Mouse (Mus musculus): ENCODE measurements at regions not wholly inside any gene's neighbourhood (a gene's known extent, or its start where the extent isn't known, plus 50 kb on each side); places are given as distances from the start of the nearest gene placed in this dataset.

DNA sequence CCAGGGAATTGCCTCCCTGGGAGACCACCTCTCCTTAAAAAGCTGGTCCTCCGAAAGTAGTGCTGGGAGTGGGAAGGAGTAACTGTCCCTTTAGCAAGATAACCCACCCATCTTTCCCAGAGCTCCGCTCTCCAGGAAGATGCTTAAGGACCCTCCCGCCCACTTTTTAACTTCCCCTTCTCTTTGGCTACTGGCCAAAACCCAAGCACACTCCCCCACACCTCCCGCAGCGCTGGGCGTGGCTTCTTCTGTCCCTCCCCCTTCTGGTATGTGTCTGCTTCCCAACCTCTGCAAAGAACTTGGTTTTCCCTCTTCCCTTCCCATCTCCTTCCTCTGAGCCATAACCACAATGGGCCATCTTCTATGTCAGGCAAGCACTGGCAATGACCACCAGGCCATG is 85.4 kb downstream of the Rpap3 start:
- DNase-seq (ENCODE audit: low spot score in 2 of 2): no peak

DNA sequence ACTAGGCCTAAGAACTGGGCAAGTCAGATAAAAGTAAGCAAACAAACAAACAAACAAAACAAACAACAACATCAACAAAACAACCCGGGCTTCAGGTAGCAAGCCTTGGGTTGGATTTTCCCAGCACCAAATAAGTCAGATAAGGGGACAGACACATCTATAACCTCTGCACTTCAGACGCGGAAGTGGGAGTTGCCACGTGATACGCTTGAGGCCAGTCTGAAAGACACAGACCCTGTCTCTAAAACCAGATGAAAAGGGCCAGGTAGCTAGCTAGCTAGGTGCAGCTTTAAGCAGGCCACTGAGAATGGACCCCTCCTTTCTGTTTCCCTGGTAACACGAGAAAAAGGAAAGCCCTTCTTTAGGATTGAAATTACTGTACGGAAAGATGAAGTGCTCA is 85.9 kb downstream of the Rpap3 start:
- no peak for DNase-seq (ENCODE audit: low spot score in 2 of 2)

DNA sequence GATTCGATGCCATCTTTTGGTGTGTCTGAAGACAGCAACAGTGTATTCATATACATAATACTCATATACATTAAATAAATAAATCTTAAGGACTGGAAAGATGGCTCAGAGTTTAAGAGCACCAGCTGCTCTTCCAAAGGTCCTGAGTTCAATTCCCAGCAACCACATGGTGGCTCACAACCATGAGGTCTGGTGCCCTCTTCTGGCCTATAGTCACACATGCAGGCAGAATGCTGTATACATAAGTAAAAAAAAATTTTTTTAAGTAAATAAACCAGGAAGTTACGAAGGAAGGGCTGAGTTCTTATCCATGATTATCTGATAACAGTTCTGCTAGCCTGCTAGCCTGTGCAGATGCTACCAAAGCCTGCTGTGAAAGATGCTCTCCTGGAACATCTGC is 93.3 kb downstream of the Rpap3 start:
- DNase-seq (ENCODE audit: low spot score in 2 of 2): no peak

DNA sequence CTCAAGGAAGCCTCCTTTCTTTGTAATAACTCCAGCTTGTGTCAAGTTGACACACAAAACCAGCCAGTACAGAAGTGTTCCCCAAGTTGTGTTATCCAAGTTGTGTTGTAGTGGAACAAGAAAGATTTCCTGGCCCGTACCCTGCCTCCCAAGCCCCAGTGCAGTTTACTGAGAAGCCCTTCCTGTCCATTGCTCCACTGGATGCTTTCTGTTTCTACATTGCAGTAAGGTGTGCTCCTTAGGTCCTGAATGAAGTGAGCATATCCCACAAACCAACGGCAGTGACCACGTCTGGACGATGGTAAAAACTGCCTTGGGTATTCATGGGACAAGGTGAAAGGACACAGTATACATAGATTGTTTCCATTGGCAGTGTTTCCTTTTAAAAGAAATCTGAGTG is 94.9 kb downstream of the Rpap3 start:
- no peak for DNase-seq (ENCODE audit: low spot score in 2 of 2)

DNA sequence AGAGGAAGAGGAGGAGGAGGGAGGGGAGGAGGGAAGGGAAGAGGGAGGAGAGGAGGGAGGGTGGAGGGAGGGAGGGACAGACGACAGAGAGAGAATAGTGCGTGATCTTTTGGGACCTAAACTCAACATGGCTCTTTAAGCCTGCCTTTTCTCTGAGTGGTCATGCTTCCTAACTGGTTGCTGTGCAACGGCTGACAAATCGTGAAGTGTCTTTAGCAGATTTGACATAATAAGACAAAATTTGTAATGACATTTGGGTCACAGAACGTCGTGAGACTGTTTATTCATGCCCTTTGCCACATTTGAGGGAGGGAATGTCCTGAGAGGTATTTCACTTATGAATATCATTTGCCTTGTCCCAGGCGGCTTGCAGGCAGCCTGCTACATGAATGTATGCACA is 96.1 kb downstream of the Rpap3 start:
- DNase-seq (ENCODE audit: low spot score in 2 of 2): no peak

DNA sequence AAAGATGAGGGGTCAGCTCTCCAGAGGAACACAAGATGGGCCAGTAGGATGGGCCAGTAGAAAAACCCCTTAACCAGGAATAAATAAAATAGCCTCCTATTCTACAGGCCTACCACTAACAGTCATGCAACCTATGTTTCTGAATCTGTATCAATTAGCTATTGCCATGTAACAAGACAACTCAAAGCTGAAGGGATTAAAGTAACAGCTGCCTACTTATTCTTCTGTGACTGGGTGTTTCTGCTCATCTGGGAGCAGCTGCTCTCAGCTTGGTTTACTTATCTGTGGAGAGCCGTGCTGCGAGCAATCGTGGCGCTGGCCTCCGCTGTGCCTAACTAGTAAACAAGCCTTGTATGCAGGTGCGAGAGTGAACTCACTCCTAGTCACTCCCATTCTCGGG is 97.0 kb downstream of the Rpap3 start:
- DNase-seq (ENCODE audit: low spot score in 2 of 2): no peak

DNA sequence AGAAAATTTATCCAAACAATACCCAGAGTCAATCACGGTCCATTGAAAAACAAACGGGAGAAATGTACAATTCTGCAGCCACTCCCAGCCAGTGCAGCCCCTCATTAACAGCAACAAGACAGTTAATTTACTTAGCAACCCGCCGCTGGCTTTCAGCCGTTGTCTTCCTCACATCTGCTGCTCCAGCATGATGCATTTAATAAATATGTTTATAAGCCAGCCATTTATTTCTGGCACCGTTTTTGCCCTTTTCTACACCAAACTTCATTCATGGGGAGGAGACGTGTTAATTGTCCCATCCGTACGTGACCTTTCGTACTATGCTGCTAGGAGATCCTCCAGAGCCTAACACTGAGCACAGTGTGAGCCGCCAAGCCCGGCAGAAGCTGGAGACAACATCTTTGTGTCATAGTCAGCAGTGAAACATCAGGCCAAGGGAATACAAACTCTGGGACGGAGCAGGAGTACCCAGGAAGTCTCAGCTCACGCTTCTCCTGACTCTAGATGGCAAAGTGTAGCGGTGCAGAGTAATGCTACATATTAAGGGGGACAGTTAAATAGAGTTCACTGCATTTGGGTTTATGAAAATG is 97.9 kb downstream of the Rpap3 start:
- no peak for DNase-seq (ENCODE audit: low spot score in 2 of 2)

DNA sequence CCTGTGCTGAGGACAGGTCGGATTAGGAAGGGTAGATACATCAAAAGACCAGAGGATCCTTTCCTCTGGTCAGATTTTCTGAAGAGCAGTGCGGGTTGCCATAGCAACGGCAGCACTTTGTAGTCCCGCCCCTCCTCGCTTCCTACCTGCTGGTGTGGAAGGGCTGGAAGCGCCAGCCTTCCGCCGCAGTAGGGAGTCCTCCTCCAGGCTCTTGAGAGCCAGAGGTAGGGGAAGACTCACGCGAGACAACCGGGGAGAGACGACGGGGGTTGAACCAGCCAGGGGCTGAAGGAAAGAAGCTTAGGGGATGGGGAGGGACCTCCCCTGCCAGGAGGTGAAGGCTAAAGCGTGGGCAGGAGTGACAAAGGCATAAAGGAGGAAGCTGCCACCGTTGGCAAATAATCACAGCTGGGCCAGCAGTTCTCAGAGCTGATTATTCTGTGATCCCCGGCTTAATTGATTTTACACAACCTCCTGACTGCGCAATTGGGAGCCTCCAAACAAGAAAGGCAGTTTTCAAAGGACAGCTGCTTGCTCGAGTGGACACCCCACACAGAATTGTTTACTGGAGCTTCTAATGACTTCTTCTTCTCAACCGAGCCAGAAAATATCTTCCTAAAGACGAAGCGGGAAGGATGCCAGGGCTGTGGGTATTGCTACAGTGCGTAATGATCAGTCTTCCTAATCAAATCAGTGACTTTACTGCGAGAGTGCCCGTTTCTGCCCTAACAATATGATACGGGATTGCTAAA is 98.8 kb downstream of the Rpap3 start:
- peak; percentile 39 to 55 for DNase-seq (ENCODE audit: low spot score in 2 of 2)

DNA sequence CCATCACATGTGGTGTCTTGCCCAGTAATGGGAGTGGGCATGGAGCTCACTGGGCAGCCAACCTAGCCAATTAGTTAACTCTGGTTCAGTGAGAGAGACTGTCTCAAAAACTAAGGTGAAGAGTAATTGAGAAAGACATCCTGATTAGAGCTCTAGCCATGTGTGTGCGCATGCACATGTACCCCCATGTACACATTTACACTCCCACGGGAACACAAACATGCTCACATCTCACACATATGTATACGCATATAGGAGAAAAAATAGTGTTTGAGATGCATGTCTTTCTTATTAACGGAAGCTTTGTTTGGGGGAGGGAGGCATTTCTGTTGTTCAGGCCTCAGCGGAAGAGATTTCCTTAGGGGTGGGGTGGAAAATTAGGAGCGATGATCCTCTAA is 99.4 kb downstream of the Rpap3 start:
- no peak for DNase-seq (ENCODE audit: low spot score in 2 of 2)

DNA sequence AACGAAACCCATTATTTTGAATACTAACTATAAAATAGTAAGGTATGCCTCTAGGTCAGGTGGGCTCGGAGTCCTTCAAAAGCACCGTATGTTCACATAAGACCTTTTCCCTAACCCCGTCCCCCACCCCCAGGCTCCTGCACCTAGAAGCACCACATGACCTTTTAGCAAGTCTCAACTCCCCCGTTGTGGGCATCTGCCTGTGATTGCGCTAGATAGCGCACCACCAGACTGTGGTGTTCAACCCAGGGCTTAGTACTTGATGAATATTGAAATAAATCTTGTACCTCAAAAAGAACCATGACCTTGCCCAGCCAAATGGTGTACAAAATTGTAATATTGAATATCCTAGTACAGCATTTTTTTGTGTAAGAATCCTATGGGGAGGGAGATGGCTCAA is 99.8 kb downstream of the Rpap3 start:
- DNase-seq (ENCODE audit: low spot score in 2 of 2): no peak

DNA sequence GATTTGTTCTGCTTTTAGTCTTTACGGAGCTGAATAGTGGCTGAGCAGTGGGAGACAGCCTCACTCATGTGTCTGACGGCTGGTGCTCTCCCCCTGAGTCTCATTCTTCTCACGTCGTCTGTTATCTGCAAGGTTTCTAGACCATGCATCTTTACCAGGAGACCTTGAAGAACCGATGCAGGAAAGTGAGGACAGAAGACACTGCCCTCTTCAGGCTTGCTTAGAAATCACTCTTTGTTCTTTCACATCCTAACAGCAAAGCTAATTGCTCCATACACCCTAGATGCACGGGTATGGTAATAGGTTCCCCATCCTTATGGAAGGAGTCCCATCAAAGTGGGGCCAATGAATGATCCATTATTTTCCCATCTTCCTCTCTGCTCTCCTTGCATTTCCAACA is 102.1 kb downstream of the Rpap3 start:
- DNase-seq (ENCODE audit: low spot score in 2 of 2): no peak

DNA sequence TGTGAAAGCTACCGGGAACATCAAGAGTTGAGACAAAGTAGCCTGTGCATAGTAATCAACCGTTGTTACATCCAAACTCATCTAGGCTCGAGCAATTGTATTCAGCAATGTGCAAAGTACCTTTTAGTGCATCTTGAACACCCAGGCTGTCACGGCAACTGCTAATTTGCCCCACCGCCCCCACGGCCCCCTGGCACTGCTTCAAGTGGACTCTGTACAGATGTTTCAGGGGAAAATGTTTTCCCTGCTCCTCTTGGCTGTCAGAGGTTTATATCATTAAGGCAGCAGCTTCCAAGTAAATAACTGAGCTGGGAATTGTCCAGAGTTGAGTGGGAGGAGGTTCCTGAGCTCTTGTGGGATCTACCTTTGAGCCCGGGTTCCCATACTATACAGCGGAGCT is 107.4 kb downstream of the Rpap3 start:
- no peak for DNase-seq (ENCODE audit: low spot score in 2 of 2)

DNA sequence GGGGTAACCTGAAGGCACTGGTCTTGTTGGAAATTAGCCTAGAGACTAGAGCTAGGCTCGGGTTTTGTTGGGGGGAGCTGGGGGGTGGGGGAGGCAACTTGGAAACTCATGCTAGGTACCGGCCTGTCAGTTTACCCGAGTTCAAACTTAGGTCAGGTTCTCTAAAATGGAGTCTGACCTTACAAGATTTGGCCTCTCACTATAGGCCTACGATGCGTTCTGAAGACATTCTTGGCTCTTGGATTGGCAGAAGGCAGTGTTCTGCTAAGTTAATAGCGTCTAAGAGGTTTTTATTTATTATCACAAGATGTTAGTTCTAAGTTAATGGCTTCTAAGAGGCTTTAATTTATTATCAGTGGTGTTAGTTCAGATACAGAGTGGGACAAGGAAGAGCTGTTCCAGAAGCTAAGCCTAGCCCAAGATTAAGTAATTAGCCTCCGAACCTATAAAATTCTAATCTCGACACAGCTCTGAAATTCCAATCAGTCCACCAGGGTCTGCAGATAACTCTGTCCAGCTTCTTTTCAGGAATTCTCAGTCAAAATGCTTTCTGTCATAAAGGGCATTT is 109.0 kb downstream of the Rpap3 start:
- DNase-seq (ENCODE audit: low spot score in 2 of 2): no peak

DNA sequence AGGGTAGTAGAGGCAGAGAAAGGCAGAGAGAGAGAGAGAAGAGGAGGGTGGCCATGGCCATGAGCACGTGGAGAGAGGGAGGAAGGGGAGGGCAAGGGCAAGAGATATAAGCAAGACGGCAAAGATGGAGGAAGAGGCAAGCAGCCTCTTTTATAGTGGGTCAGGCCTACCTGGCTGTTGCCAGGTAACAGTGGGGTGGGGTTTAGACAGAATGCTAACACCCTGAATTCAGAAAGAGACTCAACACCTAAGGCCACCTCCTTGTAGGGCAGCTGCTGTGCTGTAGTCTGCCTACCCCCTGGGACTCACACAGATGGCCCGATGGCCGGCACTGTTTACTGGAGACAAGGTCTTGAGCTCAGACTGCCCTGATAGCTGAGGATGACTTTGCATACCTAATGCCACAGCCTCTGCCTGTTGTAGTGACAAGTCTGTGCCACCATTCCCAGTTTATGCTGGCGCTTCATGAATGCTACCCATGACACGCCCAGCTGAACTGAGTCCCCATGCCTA is 110.3 kb downstream of the Rpap3 start:
- no peak for DNase-seq (ENCODE audit: low spot score in 2 of 2)

DNA sequence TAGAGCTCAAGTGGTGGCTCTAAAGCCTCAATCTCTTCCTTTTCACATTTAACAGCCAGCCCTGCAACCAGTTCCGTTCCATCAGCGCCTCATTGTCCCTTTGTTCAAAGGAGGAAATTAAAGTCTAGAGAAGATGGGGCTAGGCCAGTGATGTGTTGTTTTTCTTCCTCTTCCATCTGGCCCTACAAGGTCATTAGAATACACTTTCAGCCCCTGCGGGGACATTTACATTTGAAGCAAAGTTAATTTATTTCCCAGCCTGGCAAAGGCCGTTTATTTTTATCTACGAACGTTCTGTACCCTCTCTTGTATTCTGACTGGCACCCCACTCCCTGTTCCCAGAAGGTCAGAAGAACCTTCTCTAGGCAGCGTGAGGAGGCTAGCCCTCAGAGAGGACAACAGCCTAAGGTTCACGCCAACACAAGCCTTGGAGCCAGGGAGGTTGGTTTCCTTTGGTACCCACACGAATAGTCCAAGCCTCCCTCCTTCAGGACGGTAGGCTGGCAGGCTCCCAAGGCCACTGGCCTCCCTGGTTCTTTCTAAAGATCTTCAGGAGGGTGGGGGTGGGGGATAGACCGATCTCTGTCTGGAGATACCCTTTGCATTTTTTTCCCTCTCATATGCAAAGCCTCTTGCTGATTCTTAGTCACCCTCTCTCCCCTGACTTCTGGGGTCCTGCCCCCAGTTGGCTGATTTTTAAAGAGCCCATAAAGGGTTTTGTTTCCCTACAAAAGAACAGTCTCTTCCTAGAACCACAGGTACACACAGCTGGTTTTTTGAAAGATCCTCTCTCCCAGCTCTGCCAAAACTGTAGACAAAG is 111.6 kb downstream of the Rpap3 start:
- DNase-seq (ENCODE audit: low spot score in 2 of 2): no peak

DNA sequence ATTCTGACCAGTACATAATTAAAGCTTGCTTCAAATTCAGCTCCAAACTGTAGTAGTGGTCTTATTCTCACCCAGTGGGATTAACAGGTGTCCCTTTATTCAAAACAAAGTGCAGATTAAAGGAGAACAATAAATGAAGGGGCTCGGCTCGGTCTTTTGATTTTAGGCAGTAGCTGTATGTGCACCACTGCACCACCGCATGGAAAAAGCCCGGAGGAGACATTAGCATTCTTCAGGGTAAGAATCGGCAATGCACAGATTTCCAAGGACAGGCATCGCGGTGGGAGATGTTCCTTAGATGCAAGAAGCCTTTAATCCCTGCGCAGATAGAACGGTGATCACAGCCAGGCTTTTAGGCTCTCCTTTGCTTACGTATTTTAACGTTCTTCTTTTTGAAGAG is 112.8 kb downstream of the Rpap3 start:
- DNase-seq (ENCODE audit: low spot score in 2 of 2): no peak

DNA sequence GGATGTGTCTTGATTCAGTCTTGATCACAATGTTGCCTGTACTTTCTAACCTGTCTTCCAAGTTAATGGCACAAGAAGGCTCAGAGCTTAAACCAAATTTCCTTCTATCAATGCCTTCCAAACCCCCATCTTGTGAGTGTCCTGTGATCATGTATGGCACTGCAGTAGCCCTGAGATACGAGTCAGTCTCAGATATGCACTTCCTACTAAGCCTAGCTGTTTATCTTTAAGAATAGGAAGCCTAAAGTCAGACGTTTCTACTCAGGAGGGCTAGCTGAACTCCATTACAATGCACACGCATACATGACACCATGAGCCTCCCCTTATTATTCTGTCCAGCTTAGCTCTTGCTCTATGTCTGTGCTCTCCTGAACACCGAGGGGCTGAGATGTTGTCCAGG is 114.2 kb downstream of the Rpap3 start:
- DNase-seq (ENCODE audit: low spot score in 2 of 2): no peak

DNA sequence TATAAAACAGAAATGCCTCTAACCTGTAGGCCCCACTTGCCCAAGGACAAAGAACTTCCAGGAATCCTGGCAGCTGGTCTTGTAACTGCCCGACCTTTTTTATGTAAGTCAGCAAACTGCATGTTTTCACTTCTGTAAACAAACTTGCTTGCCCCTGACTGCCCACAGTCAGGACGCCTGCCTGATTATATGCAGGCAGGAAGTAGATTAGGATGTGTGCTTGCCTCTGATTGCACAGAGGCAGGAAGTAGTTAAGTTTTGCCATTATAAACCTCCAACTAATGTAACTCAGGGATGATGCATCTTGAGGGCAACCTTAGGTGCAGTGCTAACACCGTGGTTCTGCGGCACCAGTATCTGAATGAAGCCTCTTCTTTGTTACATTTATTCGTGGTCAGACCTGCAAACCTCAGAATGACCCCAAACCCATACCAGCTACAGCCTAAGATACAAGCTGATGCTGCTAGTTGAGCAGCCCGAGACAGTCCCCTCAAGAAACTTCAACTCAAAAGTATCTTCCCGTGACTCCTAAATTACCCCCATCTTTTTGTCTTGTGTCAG is 114.8 kb downstream of the Rpap3 start:
- no peak for DNase-seq (ENCODE audit: low spot score in 2 of 2)

DNA sequence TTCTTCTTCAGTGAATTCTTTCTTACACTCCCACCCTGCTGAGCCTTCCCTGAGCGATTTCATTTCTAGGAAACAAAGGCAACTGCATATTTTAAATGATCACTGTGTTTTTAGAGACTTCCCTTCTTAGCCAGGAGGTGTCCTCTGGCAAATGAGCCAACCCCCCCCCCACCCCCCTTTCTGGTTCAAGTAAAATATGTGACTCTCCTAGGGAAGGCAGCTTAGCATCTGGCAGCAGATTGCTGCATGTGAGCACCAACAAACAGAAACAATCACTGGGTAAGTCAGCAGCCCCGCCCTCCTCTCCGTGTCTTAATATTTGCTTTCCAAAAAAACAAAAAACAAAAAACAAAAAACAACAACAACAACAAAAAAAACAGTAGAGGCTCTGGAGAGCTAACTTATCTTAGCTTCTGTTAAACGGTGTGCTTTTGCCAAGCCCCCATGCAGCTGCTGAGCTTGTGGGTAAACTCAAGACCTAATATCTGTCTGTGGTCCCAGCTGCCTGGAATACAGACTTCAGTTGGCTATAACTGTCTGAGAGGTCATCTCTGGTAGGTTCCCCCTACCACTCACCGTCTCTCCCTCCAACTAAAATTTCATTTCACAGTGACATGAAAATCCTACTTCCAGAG is 117.9 kb downstream of the Rpap3 start:
- DNase-seq (ENCODE audit: low spot score in 2 of 2): no peak

DNA sequence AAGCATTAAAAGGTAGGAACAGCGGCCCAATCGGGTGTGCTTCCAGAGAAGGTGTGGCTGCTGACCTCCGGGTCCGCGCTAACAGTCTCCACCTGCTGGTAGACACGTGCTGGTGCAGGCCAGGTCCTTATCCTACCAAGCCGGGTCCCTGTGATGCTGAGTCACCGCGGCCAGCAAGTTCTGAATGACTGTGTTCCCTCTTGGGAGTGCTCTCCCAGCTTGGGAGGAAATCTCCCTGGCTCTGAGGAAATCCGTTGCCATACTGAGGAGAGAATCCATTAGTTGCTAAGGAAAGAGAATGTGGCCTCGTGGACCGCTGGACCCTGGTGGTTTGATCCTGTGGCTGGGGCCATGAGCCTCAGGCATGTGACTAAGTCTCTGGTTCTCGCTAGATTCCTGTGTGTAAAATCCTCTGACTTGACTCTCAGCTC is 123.9 kb downstream of the Rpap3 start:
- DNase-seq (ENCODE audit: low spot score in 2 of 2): peak; percentile 19 to 56

DNA sequence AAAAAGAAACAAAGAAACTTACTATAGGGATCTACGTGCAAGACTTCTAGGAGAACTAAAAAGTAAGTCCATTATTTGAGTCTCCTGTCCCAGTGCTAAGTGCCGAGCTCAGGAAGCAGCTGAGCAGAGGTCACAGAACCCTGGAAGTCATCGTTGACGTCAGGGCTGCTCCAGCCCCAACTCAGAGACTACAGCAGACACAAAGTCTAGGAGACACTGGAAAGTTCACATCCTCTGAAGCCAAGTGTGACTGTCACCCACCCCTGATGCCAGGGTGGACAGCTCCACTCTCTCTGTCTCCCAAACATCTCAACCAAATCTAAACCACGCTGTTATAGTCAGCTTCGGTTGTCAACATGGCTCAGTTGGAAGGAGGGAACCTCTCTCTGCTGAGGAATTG is 124.9 kb downstream of the Rpap3 start:
- no peak for DNase-seq (ENCODE audit: low spot score in 2 of 2)

Measured in layer of hippocampus, adult 8-10 months (tissue).